Mouse (Mus musculus) forebrain, embryonic 16.5 days (tissue): ENCODE measurements at regions not wholly inside any gene's neighbourhood (a gene's known extent, or its start where the extent isn't known, plus 50 kb on each side); places are given as distances from the start of the nearest gene placed in this dataset.

Experiments used
- ATAC-seq: fragments of 200-750 bp; cut with Nextera tagmentation; 2 replicates; pipeline ENCODE4 v1.8.0; 2017; ENCODE audit warnings: mild to moderate bottlenecking, moderate library complexity
- H3K27ac ChIP-seq: fragments of 300-500 bp; sonication (generic); 2 replicates; pipeline ENCODE4 v1.5.1; 2014; ENCODE audit warnings: low read length, control low read depth
- H3K27me3 ChIP-seq: fragments of 300-500 bp; sonication (generic); replicated peaks from 2 replicates; pipeline ENCODE4 v1.6.1; 2014; ENCODE audit warnings: low read length; ENCODE audit not compliant: control insufficient read depth, insufficient read depth
- H3K36me3 ChIP-seq: fragments of 300-500 bp; sonication (generic); 2 replicates; pipeline ENCODE4 v1.6.1; 2014; ENCODE audit not compliant: control insufficient read depth, insufficient read depth
- H3K4me1 ChIP-seq: fragments of 300-500 bp; sonication (generic); replicated peaks from 2 replicates; pipeline ENCODE4 v1.6.1; 2014; ENCODE audit warnings: low read length; ENCODE audit not compliant: control insufficient read depth, insufficient read depth
- H3K4me2 ChIP-seq: fragments of 300-500 bp; sonication (generic); 2 replicates; pipeline ENCODE4 v1.6.1; 2014; ENCODE audit warnings: mild to moderate bottlenecking, low read length, control low read depth
- H3K4me3 ChIP-seq: fragments of 300-500 bp; sonication (generic); replicated peaks from 2 replicates; pipeline ENCODE4 v1.5.1; 2014; ENCODE audit warnings: mild to moderate bottlenecking, low read length, control low read depth
- H3K9ac ChIP-seq: fragments of 300-500 bp; sonication (generic); replicated peaks from 2 replicates; pipeline ENCODE4 v1.6.1; 2014; ENCODE audit warnings: low read depth, low read length, control low read depth
- H3K9me3 ChIP-seq: fragments of 300-500 bp; sonication (generic); 2 replicates; pipeline ENCODE4 v1.6.1; 2016; ENCODE audit warnings: low read length; ENCODE audit not compliant: control insufficient read depth
- WGBS: fragments of 180-500 bp; shearing (Covaris S2); extraction: QIAGEN DNeasy Blood & Tissue Kit; methylation state at CpG from one replicate; pipeline ENCODE4 v1.1.7; 2014; 5-methylcytosine and 5-hydroxymethylcytosine counted together

- Histone ChIP-seq H3K4me1 (no peaks in the 10 kb centered on the region), H3K27ac (no peak overlapping the region), H3K36me3 (no peaks in the 10 kb centered on the region), H3K4me3 (no peak overlapping the region), H3K4me2 (no peak overlapping the region), H3K9ac (no peak overlapping the region), H3K9me3 (no peaks in the 10 kb centered on the region), H3K27me3 (no peaks in the 10 kb centered on the region)
- WGBS: 87% methylated on average over 12 of the region's 12 CpGs
- no peak for ATAC-seq
These were observed 125.9 kb upstream of the Gnao1 start for GRCm38 (mm10) chr8:93683773-93684391.

- Histone ChIP-seq H3K4me1 (no peaks in the 10 kb centered on the region), H3K9me3 (no peaks in the 10 kb centered on the region), H3K27me3 (no peaks in the 10 kb centered on the region), H3K4me2 (no peak overlapping the region), H3K4me3 (no peak overlapping the region), H3K36me3 (no peaks in the 10 kb centered on the region), H3K9ac (no peak overlapping the region), H3K27ac (no peak overlapping the region)
- WGBS: 97% methylated on average over 6 of the region's 6 CpGs
- no peak for ATAC-seq
These were observed 125.4 kb upstream of the Gnao1 start for GRCm38 (mm10) chr8:93684392-93684791.

GRCm38 (mm10) chr8:93688845-93689244, 120.9 kb upstream of the Gnao1 start:
- Histone ChIP-seq H3K4me3 (no peak overlapping the region), H3K4me1 (no peaks in the 10 kb centered on the region), H3K27ac (no peak overlapping the region), H3K27me3 (no peaks in the 10 kb centered on the region), H3K9ac (no peak overlapping the region), H3K4me2 (no peak overlapping the region), H3K9me3 (no peaks in the 10 kb centered on the region), H3K36me3 (no peaks in the 10 kb centered on the region)
- no peak for ATAC-seq
- 62% methylated on average over 7 of the region's 7 CpGs for WGBS

- Histone ChIP-seq H3K9me3 (no peaks in the 10 kb centered on the region), H3K4me2 (no peak overlapping the region), H3K4me3 (no peak overlapping the region), H3K9ac (no peak overlapping the region), H3K36me3 (no peaks in the 10 kb centered on the region), H3K27me3 (no peaks in the 10 kb centered on the region), H3K4me1 (no peaks in the 10 kb centered on the region), H3K27ac (0 out of 2 replicates have a peak overlapping the region, but pooled peaks have one; percentile 20)
- 89% methylated on average over 4 of the region's 4 CpGs for WGBS
- peak; percentile 43; the same call in 1 of the 2 replicates for ATAC-seq
These were observed 119.8 kb upstream of the Gnao1 start for GRCm38 (mm10) chr8:93689832-93690471.

- H3K4me2 ChIP-seq: no peak overlapping the region
- WGBS: 79% methylated on average over 2 of the region's 2 CpGs
- H3K4me1 ChIP-seq: no peaks in the 10 kb centered on the region
- no peaks in the 10 kb centered on the region for H3K9me3 ChIP-seq
- no peaks in the 10 kb centered on the region for H3K27me3 ChIP-seq
- no peak overlapping the region for H3K9ac ChIP-seq
- no peaks in the 10 kb centered on the region for H3K36me3 ChIP-seq
- no peak overlapping the region for H3K27ac ChIP-seq
- no peak for ATAC-seq
- H3K4me3 ChIP-seq: no peak overlapping the region
These were observed 118.4 kb upstream of the Gnao1 start for GRCm38 (mm10) chr8:93691375-93691774.

GRCm38 (mm10) chr8:93691826-93692225, 117.9 kb upstream of the Gnao1 start:
- Histone ChIP-seq H3K4me2 (no peak overlapping the region), H3K9me3 (no peaks in the 10 kb centered on the region), H3K9ac (no peak overlapping the region), H3K27me3 (no peaks in the 10 kb centered on the region), H3K4me1 (no peaks in the 10 kb centered on the region), H3K27ac (no peak overlapping the region), H3K4me3 (no peak overlapping the region), H3K36me3 (no peaks in the 10 kb centered on the region)
- 72% methylated on average over 2 of the region's 2 CpGs for WGBS
- no peak for ATAC-seq

GRCm38 (mm10) chr8:93697206-93697605, 112.6 kb upstream of the Gnao1 start:
- ATAC-seq: no peak
- H3K27ac ChIP-seq: no peak overlapping the region
- 47% methylated on average over 7 of the region's 7 CpGs for WGBS
- H3K36me3 ChIP-seq: no peaks in the 10 kb centered on the region
- no peaks in the 10 kb centered on the region for H3K4me1 ChIP-seq
- no peak overlapping the region for H3K4me3 ChIP-seq
- H3K9ac ChIP-seq: no peak overlapping the region
- no peak overlapping the region for H3K4me2 ChIP-seq
- H3K27me3 ChIP-seq: no peaks in the 10 kb centered on the region
- no peaks in the 10 kb centered on the region for H3K9me3 ChIP-seq

GRCm38 (mm10) chr8:93698508-93698907, 111.3 kb upstream of the Gnao1 start:
- H3K27ac ChIP-seq: no peak overlapping the region
- ATAC-seq: no peak
- no peaks in the 10 kb centered on the region for H3K36me3 ChIP-seq
- no peak overlapping the region for H3K9ac ChIP-seq
- H3K4me2 ChIP-seq: no peak overlapping the region
- no peak overlapping the region for H3K4me3 ChIP-seq
- 88% methylated on average over 3 of the region's 3 CpGs for WGBS
- no peaks in the 10 kb centered on the region for H3K27me3 ChIP-seq
- no peaks in the 10 kb centered on the region for H3K9me3 ChIP-seq
- no peaks in the 10 kb centered on the region for H3K4me1 ChIP-seq

- Histone ChIP-seq H3K4me3 (no peak overlapping the region), H3K27me3 (no peaks in the 10 kb centered on the region), H3K4me2 (no peak overlapping the region), H3K9me3 (no peaks in the 10 kb centered on the region), H3K27ac (no peak overlapping the region), H3K9ac (no peak overlapping the region), H3K4me1 (no peaks in the 10 kb centered on the region), H3K36me3 (no peaks in the 10 kb centered on the region)
- ATAC-seq: no peak
- WGBS: 79% methylated on average over 3 of the region's 3 CpGs
These were observed 108.4 kb upstream of the Gnao1 start for GRCm38 (mm10) chr8:93701391-93701790.
